Mouse (Mus musculus) megakaryocyte, embryonic 14.5 days (primary cell): Measurements from ENCODE around the gene Cybb.

ENCODE experiments used
- FLI1 ChIP-seq: IDR thresholded peaks from 2 replicates; pipeline ENCODE4 v1.6.1; 2012; ENCODE audit warnings: low read length, inconsistent platforms, mixed read lengths
- GATA1 ChIP-seq: IDR thresholded peaks from 3 replicates; pipeline ENCODE4 v1.6.1; 2012; ENCODE audit warnings: mixed read lengths, low read length, inconsistent platforms, borderline replicate concordance

- TF ChIP-seq FLI1: no peak
- no peak for TF ChIP-seq GATA1
Observed at GRCm38 (mm10) chrX:9469100-9469499, 18.5 kb downstream of the Cybb start.
